Mouse (Mus musculus) kidney, postnatal 10 days (tissue): ENCODE data around the gene Rufy3.

Experiments used
- DNase-seq: peaks from one replicate; pipeline ENCODE4 v3.0.0; 2021; ENCODE audit warnings: mixed read lengths

Rufy3 gene

DNA sequence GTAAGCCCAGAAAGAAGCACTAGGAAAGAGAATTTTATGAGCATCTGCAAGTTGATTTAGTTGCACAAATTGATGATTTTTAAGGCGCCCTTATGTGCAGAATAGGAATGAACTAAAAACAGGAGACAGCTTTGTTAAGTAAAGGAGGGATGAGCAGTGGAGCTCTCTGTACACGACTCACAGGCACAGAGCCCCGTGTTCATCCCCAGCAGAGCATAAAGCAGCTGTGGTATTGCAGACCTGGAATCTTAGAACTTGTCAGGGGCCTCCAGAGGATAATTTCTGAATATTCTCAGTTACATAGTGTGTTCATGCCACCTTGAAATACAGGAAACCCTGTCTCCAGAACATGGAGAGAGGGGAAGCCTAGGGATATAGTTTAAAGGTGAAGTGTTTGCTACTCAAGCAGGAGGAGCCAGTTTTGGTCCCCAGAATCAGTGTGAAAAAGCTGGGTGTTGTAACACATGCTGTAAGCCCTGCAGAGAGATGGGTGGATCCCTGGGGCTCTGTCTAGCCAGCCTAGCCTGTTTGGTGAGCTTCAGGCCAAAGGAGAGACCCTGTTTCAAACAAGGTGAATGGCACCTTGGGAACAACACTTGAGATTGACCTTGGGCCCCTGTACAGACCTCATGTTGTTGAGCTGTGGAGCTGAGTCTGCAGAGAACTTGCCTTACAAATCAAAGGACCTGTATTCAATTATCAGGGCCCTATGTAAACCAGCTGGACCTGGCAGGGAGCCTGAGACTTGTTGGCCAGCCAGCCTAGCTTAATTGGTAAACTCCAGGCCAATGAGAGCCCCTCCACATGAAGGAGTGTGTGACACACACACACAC, 10.9 kb downstream of the Rufy3 start:
- peak; percentile 59 for DNase-seq

DNA sequence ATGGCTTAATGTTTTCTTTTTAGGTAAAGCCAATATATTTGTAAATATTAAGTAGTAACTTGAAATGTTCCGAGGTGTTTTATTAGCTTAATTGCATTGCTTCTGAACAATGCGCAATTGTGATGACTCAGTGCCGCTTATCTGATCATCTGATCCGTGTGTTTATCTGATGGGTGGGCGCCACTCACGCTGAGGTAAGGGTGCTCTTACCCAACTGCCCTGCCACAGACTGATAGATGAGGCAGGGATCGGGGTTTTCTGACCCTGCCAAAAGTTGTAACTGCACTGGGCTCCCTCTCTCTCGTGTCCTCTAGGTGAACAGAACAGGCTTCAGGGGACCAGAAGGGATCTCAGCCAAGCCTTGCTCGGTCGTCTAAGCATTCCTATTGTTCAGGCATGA, 15.8 kb downstream of the Rufy3 start:
- DNase-seq: no peak

DNA sequence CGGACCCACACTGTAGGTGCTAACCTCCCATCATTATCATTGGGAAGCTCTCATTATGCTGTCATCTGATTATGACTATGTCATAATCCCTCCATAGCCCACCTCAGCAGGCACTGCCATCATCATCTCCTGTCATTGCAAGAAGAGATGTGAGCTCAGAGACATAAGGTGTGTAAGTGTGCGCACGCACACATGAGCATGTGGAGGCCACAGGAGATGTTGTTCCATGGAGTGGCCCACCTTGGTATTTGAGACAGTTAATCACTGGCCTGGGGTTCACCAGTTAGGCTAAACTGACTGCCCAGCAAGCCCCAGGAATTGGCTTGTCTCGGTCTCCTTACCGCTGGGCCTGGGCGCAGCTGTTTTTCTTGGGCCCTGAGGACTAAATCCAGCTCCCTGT, 16.5 kb downstream of the Rufy3 start:
- DNase-seq: no peak

DNA sequence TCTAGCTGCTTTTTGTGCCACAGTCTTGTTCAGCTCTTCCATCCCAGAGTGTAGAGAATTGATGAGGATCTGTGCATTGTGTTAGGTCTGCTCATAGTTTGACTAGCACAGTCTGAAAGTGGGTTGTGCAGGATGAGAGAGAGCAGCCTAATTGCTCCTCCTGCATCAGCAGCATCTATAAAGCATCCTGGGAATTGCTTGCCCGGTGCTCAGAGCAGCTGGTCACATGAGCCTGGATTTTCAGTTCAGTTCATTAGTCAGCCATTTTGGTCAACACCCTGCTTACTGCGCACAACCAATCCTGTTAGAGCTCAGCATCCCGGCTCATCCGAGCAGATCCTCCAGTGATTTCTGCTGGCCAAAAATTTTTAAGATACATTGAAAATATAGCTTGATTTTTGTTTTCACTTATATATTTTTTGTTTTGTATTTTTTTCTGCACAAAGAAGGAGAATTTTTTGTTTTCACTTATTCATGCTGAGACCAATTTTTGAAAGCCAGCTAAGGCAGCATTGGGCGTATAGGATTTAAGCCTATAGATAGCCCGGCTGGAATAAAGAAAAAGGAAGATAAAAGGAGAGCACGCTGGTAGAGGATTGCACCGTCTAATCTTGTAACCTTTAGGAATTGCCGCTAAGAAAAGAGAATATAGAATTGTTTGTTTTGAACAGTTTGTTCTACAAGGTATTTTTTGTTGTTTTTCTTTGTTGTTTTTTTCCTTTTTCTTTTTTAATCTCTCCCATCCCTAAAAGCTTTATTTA, 18.6 kb downstream of the Rufy3 start:
- peak; percentile 53 for DNase-seq

DNA sequence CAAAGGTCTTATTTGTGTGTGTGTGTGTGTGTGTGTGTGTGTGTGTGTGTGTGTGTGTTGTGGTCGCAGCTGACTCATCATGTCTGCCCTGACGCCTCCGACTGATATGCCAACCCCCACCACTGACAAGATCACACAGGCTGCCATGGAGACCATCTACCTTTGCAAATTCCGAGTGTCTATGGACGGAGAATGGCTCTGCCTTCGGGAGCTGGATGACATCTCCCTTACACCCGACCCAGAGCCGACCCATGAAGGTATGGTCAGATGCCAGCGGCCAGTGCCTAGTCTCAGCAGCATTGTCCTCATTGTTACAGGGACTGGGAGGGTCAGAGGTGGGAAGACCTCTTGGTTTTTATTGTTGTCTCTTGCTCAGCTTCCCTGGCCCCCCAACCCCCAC, 19.2 kb downstream of the Rufy3 start:
- DNase-seq: no peak

DNA sequence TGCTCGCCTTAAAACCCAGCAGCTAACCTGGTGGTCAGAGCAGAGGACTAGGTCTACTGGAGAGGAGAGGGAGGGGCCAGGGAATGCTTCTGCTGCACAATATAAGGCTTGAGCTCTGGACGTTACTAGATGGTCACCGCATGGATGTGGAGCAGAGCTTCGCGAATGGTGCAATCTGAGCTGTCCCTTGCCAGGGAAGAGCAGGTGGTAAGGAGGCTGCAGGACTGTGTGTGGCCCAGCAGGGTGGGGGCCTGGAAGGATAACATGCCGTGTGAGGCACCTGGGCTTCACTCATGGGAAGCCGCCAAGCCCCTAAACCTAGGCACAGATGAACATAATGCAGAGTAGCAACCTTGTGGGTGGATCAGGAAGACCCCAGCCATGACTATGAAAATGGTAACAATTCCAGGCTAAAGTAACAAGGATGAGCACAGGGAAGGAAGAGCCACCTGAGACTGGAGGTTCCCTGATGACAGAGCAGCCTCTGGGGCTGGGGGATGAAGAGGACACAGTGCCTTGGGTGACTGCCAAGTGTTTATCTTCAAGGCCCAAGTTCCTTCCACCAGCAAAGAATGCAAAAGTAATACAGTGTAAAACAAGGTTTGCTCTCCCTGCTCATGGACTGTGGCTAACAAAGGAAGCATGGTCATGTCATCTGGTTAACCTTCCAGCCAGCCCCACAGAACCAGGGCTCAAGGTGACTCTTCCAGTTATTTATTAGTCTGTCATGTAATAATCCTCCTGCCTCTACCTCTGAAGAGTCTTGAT, 21.8 kb downstream of the Rufy3 start:
- peak; percentile 42 for DNase-seq

DNA sequence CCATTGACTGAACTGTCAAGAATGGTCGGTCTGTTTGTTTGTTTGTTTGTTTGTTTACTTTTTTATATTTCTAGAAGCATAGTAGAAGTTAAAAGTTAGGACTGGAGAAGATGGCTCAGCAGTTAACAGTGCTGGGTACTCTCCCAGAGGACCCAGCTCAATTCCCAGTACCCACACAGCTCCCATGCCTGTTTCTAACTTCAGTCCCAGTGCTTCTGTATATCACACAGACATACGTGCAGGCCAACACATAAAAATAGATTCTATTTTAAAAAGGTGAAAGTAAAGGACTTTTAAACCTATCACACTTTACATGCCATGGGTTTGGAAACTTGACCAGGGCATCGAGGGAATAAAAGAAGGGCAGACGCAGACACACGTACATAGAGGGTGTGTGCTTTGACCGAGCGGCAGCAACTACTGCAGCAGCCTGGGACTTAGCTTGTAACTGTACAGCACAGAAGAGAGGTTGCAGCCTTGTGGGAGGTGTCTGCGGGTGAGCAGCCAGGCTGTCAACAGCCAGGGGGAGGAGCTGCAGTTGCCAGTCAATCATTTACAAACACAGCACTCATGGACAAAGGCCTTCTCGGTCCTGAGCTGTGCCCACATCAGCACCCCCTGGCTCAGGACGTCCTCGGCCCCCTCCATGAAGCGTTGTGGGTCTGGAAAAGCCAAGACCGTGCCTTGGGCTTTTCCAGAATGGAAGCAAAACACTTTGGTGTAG, 22.5 kb downstream of the Rufy3 start:
- DNase-seq: peak; percentile 80

DNA sequence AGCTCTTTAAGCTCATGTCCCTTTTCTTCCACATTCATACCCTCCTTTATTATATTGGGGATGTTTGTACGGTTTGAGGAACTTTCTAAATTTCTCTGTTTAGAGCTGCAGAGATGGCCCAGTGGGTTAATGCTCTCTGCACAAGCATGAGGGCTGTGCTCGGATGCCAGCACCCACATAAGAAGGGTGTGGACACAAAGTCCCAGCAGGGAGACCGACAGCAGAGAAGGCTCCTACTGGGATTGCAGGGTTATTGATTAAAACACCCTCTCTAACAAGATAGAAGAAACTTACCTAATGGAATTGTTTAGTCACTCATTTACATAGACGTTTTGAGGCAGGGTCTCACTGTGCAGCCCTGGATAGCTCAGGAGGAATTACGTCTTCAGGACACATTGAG, 23.6 kb downstream of the Rufy3 start:
- no peak for DNase-seq

DNA sequence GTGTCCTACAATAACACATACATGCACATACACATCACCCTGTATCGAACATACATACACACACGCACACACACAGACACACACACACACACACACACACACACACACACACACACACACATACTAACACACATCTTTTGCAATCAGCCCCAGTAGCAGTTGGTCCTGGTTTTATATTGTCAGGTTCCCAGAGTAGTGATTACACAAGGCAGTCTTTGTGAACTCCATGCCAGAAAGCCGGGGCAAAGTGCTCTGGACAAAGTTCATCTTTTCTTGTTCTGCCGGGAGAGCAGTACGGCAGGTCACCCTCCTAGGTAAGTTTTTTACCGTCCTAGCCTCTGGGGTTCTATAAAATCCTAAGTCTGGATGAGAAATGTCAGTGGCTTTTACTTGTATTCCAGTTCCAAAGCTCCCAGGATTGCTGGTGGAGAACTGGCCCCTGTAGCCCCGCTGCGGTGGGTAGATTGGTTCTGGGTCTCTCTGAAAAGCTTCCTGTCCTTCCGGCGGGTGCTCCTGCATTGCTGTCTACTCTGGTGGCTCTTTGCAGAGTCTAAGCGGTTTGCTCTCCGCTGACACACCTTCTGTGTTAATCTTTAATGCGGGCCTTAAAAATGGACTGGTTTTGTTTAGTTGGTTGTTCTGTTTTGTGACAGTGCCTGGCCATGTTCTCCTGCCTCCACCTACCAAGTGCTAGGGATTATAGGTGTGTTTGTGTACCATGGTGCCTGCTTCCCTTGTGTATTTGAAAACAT, 28.8 kb downstream of the Rufy3 start:
- peak; percentile 57 for DNase-seq

DNA sequence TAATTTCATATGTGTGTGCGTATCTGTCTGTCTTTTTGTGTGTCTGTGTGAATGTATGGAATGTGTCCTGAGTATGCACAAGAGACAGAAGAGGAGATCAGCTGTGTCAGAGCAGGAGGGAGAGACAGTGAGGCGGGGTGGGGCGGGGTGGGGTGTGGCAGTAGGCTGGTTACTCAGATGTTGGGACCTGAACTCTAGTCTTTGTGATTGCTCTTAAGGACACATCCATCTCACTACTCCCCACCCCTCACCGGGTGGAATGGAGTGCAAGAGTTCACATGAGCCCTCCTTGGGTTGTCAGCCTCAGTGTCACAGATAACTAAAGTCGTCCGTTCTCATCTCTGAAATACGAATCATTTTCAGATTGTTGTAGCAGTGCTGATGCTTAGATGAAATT, 29.3 kb downstream of the Rufy3 start:
- no peak for DNase-seq

DNA sequence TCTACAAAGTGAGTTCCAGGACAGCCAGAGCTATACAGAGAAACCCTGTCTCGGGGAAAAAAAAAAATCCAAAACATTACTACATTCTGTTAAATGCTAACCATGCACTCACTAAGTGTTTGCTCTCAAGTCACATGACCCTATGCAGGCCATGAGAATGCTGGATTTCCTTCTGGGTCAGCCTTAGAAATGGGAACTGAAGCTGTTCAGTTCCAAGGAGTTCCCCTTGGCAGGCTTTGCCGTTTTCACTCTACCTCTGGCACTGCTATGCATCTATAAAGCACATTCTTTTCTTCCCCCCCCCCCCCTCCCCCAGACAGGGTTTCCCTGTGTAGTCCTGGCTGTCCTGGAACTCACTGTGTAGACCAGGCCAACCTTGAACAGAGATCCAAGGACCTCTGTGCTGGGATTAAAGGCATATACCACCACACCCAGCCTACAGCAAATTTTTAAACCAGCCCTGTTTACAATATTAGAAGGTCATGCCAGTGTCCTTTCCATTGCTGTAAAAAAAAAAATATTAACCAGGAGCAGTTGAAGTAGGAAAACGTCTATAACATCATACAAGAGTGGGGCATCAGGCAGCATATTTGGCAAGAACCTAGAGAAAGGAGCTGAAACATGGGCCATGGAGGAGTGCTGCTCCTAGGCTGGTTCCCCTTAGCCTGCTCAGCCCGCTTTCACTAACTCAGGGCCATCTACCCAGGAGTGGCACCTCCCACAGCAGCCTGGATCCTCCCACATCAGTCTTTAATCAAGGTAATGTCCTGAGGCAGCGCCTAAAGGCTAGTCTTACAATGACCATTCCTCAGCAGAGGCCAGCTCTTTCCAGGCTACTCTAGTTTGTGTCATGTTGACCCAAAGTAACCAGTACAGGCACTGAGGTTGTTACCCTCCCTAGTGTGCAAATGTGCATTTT, 31.0 kb downstream of the Rufy3 start:
- peak; percentile 34 for DNase-seq

DNA sequence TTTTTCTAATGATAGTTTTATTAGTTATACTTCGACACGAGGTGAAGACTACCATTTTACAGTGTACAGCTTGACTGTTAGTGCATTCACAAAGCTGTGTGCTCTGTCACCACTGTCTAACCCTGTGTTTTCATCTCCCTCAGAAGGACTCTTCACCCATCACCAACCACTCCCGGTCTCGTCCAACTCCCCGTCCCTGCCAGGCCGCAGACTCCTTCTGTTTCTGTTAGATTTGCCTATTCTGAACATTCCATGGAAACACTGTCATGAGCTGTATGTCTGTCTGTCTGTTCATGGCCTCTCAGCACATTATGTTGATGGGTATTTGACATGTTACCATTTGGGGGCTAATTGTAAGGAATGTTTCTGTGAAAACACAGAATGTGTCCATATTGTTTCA, 34.1 kb downstream of the Rufy3 start:
- no peak for DNase-seq

DNA sequence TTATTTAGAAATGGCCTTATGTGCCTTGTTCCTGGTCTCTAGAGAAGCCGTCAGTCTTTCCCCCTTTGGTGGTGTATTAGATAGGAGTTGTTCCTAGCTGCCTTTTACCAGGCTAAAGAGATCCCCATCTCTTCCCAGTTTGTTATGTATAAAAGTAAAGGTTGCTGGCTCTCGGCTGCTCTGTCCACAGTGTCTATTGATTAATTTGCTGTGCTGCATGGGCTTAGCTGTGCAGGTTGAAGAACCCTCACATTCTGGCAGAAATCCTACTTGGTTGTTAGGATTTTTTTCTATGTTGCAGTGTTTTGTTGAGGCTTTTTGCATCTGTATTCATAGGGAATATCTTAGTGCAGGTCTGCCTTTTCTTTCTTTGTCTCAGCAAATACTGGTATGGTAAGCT, 37.2 kb downstream of the Rufy3 start:
- no peak for DNase-seq

DNA sequence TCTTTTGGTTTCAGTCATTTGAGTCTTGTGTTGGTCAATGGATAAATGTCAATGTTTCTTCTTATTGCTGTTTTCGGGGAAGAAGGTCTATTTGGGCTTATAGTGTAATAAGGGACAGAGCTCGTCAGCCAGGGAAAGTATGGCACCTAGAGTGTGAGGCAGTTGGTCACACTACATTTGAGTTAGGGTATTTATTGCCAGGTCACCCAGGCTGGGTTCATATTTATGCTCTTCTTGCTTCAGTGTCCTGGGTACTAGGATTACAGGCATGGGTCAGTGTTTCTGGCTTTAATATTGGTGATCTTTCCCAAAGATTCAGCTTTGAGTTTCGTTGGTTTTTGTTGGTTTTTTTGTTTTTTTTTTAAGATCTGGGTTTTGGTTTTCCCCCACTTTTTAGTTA, 37.9 kb downstream of the Rufy3 start:
- DNase-seq: no peak

DNA sequence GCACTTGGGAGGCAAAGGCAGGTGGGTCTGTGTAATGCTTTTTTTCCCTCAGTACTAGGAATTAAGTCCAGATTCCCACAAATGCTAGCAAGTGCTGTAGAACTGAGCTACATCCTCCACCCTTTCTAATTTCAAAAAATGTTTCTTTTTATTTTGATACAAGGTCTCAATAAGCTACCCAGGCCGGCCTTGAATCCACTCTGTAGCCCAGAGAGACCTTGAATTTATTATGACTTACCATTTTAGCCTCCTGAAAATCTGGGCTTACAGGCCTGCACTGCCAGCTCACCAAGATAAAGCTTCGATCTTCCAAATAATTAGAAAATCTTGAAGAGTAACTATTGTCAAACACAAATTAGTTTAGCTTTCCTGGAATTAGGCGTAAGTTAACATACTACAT, 39.2 kb downstream of the Rufy3 start:
- DNase-seq: no peak

DNA sequence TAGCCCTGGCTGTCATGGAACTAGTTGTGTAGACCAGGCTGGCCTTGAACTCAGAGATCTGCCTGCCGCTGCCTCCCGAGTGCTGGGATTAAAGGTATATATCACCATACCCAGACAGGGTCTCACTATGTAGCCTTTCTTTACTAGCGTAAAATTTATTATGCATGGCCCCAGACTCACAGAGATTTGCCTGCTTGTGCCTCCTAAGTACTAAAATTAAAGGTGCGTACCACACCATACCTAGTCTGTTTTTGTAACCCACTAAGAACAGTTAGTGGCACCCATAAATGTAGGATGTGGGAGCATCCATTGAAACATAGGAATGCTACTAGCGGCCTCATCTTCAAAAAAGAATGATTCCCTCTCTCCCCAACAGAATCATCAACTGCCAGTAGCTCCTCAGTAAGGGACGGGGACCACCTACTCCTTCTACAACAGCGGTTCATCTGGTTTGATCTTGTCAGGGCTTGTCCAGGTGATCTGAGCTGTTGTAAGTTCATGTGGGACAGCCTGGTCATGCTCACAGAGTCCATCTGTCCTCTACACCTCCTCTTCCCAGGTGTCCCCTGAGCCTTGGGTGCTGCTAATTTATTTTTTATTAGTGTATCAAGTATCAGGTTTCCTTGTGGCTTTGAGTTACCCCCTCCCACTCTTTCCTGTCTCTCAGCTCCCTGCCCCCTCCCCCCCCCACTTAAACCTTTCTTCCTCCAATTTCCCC, 40.0 kb downstream of the Rufy3 start:
- DNase-seq: no peak

DNA sequence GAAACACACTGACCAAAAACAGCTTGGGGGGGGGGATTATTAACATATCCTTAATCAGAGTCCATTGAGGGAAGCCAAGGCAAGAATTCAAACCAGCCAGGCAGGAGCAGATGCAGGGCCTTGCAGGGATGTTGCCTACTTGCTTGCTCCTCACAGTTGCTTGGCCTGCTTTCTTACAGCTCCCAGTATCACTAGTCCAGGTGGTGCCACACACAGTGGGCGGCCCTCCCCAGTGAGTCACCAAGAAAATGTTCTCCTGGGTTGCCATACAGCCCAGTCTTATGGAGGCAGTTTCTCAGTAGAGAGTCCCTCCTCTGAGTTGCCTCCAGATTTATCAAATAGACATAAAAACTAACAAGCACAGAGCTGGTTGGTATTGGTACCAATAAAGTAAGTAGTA, 49.3 kb downstream of the Rufy3 start:
- no peak for DNase-seq

DNA sequence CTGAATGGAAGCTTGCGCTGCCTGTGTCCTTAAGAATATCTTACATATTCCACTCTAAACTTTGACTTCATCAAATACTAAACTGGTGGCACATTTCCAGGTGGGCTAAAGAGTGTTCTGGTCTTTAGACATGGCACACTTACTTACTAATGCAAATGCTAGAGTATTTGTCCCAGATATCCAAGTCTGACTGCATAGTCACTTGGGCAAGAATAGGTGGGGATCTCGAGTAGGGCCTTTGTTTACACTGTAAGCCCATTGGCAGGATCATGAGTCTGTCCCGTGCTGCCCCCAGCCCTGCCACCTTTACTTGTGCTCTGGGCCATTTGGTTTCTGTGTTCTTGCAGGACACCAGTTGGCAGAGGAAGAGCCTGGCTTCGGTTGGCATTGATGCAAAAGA, 52.1 kb downstream of the Rufy3 start:
- DNase-seq: no peak

DNA sequence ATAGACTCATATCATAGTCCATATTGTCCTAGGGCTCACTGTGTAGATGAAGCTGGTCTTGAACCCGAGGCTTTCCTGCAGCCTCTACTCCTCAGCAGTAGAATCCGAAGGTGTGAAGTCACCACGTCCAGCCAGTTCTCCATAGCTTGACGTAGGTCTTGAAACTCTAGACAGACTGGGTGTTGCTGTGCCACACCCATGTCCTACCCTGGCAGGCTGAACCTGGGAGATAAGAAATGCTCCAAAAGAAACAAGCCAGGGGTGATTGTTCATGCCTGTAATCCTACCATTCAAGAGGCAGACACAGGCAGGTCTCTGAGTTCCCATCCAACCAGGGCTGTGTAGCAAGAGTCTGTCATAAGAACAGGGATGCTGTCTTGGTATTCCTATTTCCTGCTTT, 62.7 kb downstream of the Rufy3 start:
- DNase-seq: no peak

DNA sequence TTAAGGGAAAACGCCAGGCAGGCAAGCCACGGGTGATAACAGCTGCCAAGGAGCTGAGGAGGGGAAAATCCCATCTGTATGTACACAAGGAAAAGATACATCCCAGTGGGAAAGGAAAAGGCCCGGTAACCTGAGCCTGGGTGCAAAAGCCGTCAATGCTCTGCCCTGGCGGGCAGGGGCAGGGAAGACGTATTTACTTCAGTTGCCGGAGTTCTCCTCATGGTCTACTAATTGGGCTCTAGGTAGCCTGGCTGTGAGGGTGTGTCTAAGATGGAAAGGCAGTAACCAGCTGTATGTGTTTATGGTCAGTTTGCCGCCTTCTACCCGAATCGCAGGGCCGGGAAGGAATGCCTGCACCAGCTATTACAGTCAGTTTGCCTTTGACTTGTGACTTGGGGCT, 64.3 kb downstream of the Rufy3 start:
- DNase-seq: no peak
